Mouse (Mus musculus): Measurements from ENCODE around the gene Itprip. TPM values are rescaled to one million over a fixed set of nuclear protein-coding genes. Genes with fewer than 3 reads are reported as not detected.

The Itprip gene
- total RNA-seq, 2 experiments from 2014 or later: 0.95 to 1.5 TPM

GRCm38 (mm10) chr19:47898472-47899079 lies 20.5 kb downstream of the Itprip start:
- TF ChIP-seq CTCF (IDR thresholded peaks at IDR 0.05): no peak
- Histone ChIP-seq H3K27ac (no peak overlapping the region), H3K4me3 (no peak overlapping the region)
- intact Hi-C loops (cut with DNase I): no loop called here
- no peak for DNase-seq (ENCODE audit: extremely low spot score in 1 of 2, low spot score in 2 of 2)

DNA sequence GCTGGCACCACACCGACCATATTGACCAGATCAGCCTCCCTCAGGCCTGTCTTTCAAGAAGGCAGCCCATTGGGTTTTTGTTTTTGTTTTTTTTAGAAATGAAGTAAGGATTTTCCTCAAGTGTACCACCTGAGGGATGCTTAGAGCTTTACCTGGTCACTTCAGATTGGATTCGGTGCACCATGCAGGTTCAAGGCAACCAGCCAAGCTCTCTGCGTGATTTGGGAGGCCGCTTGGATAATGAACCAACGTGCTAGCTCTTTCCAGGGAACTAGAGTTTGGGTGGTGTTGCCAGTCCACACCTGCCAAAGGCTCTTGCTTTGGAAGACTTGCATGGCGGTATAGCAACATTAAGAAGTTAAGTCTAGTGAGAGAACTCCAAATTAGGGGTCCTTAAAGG lies 26.0 kb downstream of the Itprip start:
- Histone ChIP-seq H3K4me3 (no peak overlapping the region), H3K27ac (no peak overlapping the region)
- no peak for TF ChIP-seq CTCF (IDR thresholded peaks at IDR 0.05)
- intact Hi-C loops (cut with DNase I): no loop called here
- no peak for DNase-seq (ENCODE audit: extremely low spot score in 1 of 2, low spot score in 2 of 2)

DNA sequence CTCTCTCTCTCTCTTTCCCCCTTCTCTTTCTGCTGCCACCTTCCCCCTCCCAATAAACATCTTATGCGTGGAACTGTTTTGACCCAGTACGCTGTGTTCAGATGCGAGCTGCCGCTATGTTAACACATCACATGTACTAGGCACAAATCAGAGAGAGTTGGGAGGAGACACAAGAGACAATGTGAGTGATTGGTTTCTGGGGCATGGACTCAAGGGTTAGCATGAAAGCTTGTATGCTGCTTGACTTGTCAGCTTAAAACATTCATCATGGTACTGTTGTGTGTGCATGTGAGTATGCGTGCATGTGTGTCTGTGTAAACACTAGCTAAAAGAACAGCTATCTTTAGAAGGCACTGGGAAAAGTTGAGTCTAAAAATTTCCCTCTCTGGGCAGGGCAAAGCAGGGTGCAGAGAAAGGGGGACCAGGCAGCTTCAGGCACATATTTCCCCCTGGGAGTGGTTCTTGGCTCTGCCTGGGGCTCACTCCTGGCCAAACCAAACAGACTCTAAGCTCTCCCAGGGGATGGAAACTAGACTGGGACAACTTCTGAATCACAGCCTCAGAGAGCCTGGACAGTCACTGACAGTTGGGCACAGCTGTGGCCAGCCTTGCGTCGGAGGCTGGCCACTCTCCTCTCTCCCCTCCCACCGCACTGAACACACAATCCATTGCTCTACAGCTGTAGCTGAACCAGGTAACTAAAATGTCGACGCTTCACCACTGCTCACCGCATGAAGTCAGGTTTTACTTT lies 27.4 kb downstream of the Itprip start:
- intact Hi-C loops (cut with DNase I): no loop called here
- DNase-seq (ENCODE audit: extremely low spot score in 1 of 2, low spot score in 2 of 2): no peak
- TF ChIP-seq CTCF (IDR thresholded peaks at IDR 0.05): no peak
- H3K27ac ChIP-seq: no peak overlapping the region
- no peak overlapping the region for H3K4me3 ChIP-seq

DNA sequence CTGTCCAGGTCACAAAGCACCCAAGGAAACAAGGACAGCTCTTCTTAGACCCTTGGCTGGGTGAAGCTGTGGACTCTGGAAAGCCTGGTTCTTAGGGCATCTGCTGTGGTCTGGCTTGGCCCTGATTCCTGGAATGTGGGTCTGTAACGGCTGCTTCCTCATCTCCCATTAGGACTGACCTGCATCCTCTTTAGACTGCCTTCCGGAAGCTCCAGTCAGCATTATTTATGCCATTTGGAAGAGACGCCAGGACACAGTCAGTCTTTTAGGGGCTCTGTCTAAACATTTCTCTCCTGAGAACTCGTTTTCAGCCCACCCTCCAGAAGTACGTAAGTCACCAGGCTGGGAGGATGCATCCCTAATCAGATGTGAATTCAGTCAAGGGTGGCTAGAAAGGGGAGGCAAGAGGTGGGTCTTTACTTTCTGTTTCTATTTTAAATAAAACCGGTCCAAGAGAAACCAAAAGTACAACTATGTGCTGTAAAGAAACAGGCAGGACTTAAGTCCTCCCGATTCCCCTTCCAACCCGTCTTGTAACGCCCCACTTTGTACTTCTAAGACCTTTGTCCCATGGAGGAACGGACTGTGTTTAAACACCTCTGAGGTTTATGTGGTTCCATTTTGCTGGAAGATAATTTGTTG lies 28.5 kb downstream of the Itprip start:
- Histone ChIP-seq H3K27ac (no peak overlapping the region), H3K4me3 (no peak overlapping the region)
- intact Hi-C loops (cut with DNase I): no loop called here
- DNase-seq (ENCODE audit: extremely low spot score in 1 of 2, low spot score in 2 of 2): no peak
- no peak for TF ChIP-seq CTCF (IDR thresholded peaks at IDR 0.05)

GRCm38 (mm10) chr19:47888037-47888436 lies 31.1 kb downstream of the Itprip start:
- TF ChIP-seq CTCF (IDR thresholded peaks at IDR 0.05): no peak
- Histone ChIP-seq H3K27ac (no peak overlapping the region), H3K4me3 (no peak overlapping the region)
- no peak for DNase-seq (ENCODE audit: extremely low spot score in 1 of 2, low spot score in 2 of 2)
- intact Hi-C loops (cut with DNase I): loop anchor here (10.0 kb wide), 1 partner anchor 1377 kb away; no protein-coding TSS in a partner anchor

DNA sequence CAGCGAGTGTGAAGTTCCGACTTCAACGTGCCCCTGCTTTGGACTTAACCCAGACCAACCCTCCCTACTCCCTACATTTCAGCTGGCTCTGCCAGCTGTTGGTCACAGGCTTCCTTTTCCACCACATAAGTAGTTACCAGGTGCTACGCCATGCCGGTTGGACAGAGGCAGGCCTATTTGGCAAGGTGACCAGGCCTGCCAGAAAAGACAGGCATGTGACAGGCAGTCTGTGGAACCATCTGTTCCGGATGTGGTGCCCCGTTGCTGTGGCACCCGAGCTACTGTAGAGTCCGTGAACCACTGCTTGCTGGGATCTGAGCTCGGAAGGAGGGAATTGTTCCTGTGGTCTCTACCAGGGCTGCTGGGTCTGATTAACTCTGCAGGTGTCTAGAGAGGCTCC lies 31.7 kb downstream of the Itprip start:
- no peak for TF ChIP-seq CTCF (IDR thresholded peaks at IDR 0.05)
- Histone ChIP-seq H3K4me3 (no peak overlapping the region), H3K27ac (no peak overlapping the region)
- DNase-seq (ENCODE audit: extremely low spot score in 1 of 2, low spot score in 2 of 2): no peak
- intact Hi-C loops (cut with DNase I): loop anchor here (10.0 kb wide), 1 partner anchor 1377 kb away; no protein-coding TSS in a partner anchor

GRCm38 (mm10) chr19:47886617-47887016 lies 32.5 kb downstream of the Itprip start:
- intact Hi-C loops (cut with DNase I): loop anchor here (10.0 kb wide), 1 partner anchor 1378 kb away; no protein-coding TSS in a partner anchor
- Histone ChIP-seq H3K4me3 (no peak overlapping the region), H3K27ac (no peak overlapping the region)
- TF ChIP-seq CTCF (IDR thresholded peaks at IDR 0.05): no peak
- no peak for DNase-seq (ENCODE audit: extremely low spot score in 1 of 2, low spot score in 2 of 2)

GRCm38 (mm10) chr19:47885886-47886285 lies 33.2 kb downstream of the Itprip start:
- no peak for TF ChIP-seq CTCF (IDR thresholded peaks at IDR 0.05)
- Histone ChIP-seq H3K4me3 (no peak overlapping the region), H3K27ac (no peak overlapping the region)
- DNase-seq (ENCODE audit: extremely low spot score in 1 of 2, low spot score in 2 of 2): no peak
- intact Hi-C loops (cut with DNase I): loop anchor here (10.0 kb wide), 1 partner anchor 1379 kb away; no protein-coding TSS in a partner anchor

GRCm38 (mm10) chr19:47885191-47885743 lies 33.8 kb downstream of the Itprip start:
- no peak for DNase-seq (ENCODE audit: extremely low spot score in 1 of 2, low spot score in 2 of 2)
- Histone ChIP-seq H3K4me3 (no peak overlapping the region), H3K27ac (no peak overlapping the region)
- no peak for TF ChIP-seq CTCF (IDR thresholded peaks at IDR 0.05)
- intact Hi-C loops (cut with DNase I): loop anchor here (10.0 kb wide), 1 partner anchor 1380 kb away; no protein-coding TSS in a partner anchor

GRCm38 (mm10) chr19:47884296-47885085 lies 34.6 kb downstream of the Itprip start:
- intact Hi-C loops (cut with DNase I): loop anchor here (10.0 kb wide), 1 partner anchor 1380 kb away; no protein-coding TSS in a partner anchor
- no peak for DNase-seq (ENCODE audit: extremely low spot score in 1 of 2, low spot score in 2 of 2)
- no peak overlapping the region for H3K4me3 ChIP-seq
- TF ChIP-seq CTCF (IDR thresholded peaks at IDR 0.05): no peak
- H3K27ac ChIP-seq: no peak overlapping the region

DNA sequence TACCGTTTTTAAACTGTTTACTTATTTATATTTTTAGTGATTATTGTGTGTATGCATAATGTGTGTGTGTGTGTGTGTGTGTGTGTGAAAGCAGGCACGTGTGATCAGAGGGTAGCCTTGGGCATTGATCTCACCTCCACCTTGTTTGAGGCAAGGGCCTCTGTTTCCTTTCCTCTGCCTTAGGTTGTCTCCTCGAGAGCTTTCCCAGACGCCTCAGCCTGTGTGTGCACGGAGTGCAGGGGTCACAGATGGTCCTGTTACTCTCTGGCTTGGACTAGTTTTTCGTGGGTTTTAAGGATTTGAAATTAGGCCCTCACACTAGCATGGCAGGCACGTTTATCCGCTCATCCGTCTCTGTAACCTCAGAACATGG lies 36.2 kb downstream of the Itprip start:
- no peak overlapping the region for H3K27ac ChIP-seq
- no peak overlapping the region for H3K4me3 ChIP-seq
- intact Hi-C loops (cut with DNase I): loop anchor here (1.0 to 10.0 kb wide), 2 partner anchors 49 to 1382 kb away; no protein-coding TSS in a partner anchor
- DNase-seq (ENCODE audit: extremely low spot score in 1 of 2, low spot score in 2 of 2): no peak
- no peak for TF ChIP-seq CTCF (IDR thresholded peaks at IDR 0.05)

All from left cerebral cortex, adult 2 months (tissue).